Mouse (Mus musculus) liver, adult 2 months (tissue): Measurements from ENCODE around the gene Tor2a. TPM values are rescaled to one million over a fixed set of nuclear protein-coding genes. Genes with fewer than 3 reads are reported as not detected.

Experiments used
- DNase-seq: peaks from one replicate; pipeline ENCODE4 v3.0.0-alpha.2; 2011; ENCODE audit warnings: low read depth, low spot score; ENCODE audit errors: extremely low read depth
- H3K27ac ChIP-seq: fragments of 200-500 bp; replicated peaks from 2 replicates; pipeline ENCODE4 v1.5.1; 2012; ENCODE audit warnings: low read depth, mild to moderate bottlenecking, control low read depth, inconsistent platforms, low read length; ENCODE audit not compliant: insufficient read depth
- H3K27me3 ChIP-seq: fragments of 200-500 bp; 2 replicates; pipeline ENCODE4 v1.6.1; 2012; ENCODE audit warnings: mild to moderate bottlenecking, moderate library complexity, low read length, inconsistent platforms; ENCODE audit not compliant: control insufficient read depth, insufficient read depth
- H3K36me3 ChIP-seq: fragments of 200-500 bp; 2 replicates; pipeline ENCODE4 v1.6.1; 2012; ENCODE audit warnings: low read length, inconsistent platforms; ENCODE audit not compliant: control insufficient read depth, insufficient read depth
- H3K4me1 ChIP-seq: fragments of 200-500 bp; 2 replicates; pipeline ENCODE4 v1.6.1; 2011; ENCODE audit warnings: low read length; ENCODE audit not compliant: control insufficient read depth, insufficient read depth
- H3K4me3 ChIP-seq: fragments of 200-500 bp; 2 replicates; pipeline ENCODE4 v1.5.1; 2011; ENCODE audit warnings: low read depth, mild to moderate bottlenecking, control low read depth, low read length, moderate library complexity; ENCODE audit not compliant: insufficient read depth
- H3K79me2 ChIP-seq: fragments of 200-500 bp; 2 replicates; pipeline ENCODE4 v1.6.1; 2012; ENCODE audit warnings: inconsistent platforms, mild to moderate bottlenecking, low read length, moderate library complexity; ENCODE audit not compliant: control insufficient read depth, insufficient read depth
- H3K9ac ChIP-seq: fragments of 200-500 bp; 2 replicates; pipeline ENCODE4 v1.6.1; 2012; ENCODE audit warnings: low read depth, mild to moderate bottlenecking, control low read depth, inconsistent platforms, low read length
- CTCF ChIP-seq: fragments of 200-500 bp; IDR thresholded peaks from 2 replicates; pipeline ENCODE4 v1.5.1; 2011; ENCODE audit warnings: low read depth, low read length, control low read depth
- POLR2A ChIP-seq: fragments of 200-500 bp; IDR thresholded peaks from 2 replicates; pipeline ENCODE4 v1.6.1; 2011; ENCODE audit warnings: low read length, control low read depth; ENCODE audit not compliant: insufficient read depth; ENCODE audit errors: extremely low read depth
- WGBS: fragments of 180-500 bp; shearing (Covaris S2); methylation state at CpG from one replicate; pipeline ENCODE4 v1.1.7; 2018; 5-methylcytosine and 5-hydroxymethylcytosine counted together
- polyA plus RNA-seq: library from polyadenylated mRNA; depleted of rRNA; stranded (reverse); fragments of >200 nt; gene quantifications from 2 replicates; pipeline ENCODE4 v1.2.3, GENCODE M21; 2012
- total RNA-seq: library from RNA; depleted of rRNA; stranded (reverse); fragments of >200 nt; gene quantifications from 2 replicates; pipeline ENCODE4 v1.2.3, GENCODE M21; 2014

Gene Tor2a
- total and polyA plus RNA-seq, 2 experiments: 26.6 to 72.6 TPM

DNA sequence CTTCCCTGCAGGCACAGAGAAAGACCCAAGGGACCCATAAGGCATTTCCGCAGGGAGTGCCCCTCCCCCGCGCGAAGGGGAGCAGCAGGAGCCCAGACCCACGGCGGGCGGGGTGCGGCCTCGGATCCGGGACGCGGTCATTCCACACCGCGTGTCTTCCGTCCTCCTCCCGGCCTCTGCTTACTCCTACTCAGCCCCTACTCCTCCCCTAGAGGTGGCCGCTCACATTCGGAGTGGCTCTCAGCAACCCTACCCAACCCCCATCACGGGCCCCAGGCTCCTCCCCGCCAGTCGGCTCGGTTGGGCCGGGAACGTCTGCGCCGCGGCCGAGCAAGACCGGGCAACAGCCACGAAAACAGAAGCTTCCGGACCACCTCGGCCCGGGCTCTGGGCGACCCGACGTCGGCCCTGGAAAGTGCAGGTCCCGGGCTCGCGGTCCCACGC, 44.9 kb upstream of the Tor2a start:
- Histone ChIP-seq H3K27ac (peak overlapping the region; percentile 45), H3K9ac (peak overlapping the region; percentile 98), H3K4me1 (peaks cover 22% of the 10 kb centered on the region), H3K4me3 (peak overlapping the region; percentile 77), H3K27me3 (no peaks in the 10 kb centered on the region), H3K79me2 (peaks cover 34% of the 10 kb centered on the region), H3K36me3 (peaks cover 22% of the 10 kb centered on the region)
- no peak for DNase-seq
- under 1% methylated on average over 41 of the region's 41 CpGs for WGBS
- TF ChIP-seq CTCF (no peak), POLR2A (no peak)

DNA sequence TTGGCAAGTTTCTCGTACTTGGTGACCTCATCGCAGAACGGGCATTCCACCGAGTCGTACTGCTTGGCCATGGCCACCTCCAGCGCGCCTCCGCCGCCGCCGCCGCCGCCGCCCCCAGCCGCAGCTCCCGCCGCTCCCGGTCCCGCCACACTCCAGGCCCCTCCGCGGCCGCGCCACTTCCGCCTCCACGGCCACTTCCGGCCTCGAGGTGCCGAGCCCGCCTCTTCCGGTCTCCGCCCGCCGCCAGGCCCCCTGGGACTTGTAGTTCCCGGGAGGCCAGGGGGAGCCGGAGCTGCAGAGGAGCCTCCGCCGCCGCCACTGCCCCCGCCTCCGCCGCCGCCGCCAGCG, 44.5 kb upstream of the Tor2a start:
- Histone ChIP-seq H3K9ac (peak overlapping the region; percentile 98), H3K4me3 (peak overlapping the region; percentile 77), H3K36me3 (peaks cover 21% of the 10 kb centered on the region), H3K4me1 (peaks cover 22% of the 10 kb centered on the region), H3K27ac (peak overlapping the region; percentile 93), H3K79me2 (peaks cover 33% of the 10 kb centered on the region), H3K27me3 (no peaks in the 10 kb centered on the region)
- WGBS: under 1% methylated on average over 41 of the region's 44 CpGs
- peak; percentile 64 for DNase-seq
- no peak for TF ChIP-seq CTCF
- peak; percentile 38; the same call in 1 of the 2 replicates for TF ChIP-seq POLR2A

DNA sequence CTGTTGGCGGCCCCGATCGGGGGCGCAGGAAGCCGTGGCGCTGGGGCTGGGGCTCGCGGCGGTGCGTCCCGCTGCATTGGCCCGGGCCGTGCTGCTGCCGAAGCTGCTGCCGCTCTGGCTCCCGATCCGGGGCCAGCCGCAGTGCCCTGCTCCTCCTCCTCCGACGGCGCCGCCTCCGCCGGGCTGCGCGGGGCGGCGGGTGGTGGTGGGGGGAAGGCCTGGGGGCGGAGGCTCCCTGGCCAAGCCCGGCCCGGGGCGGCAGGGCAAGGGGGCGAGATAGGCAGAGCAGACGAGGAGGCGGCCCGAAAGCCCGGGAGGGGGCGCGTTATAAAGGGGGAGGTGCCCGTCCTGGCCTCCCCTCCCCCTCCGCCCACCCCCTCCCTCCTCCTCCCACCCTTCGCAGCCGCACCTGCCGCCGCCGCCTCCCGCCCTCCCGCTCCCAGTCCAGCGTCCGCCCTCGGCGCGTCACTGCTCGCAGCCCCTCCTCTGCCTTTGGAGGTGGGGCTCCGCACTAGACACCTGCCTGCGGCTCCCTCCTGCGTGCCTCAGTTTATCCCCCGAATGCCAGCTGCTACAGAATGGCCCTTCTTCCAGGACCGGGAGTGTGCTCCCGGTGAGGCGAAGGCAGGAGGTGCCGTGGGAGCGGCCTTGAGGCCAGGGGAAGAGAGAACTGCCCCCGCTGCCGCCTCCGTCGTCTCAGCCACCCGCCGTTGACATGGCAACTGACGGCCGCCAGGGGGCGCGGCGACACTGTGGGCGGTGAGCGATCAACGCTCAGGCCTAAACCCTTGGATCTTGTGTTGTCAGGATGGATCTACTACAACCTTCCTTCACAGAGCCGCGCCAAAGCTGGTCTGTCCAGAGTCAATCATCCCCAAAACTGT, 43.9 kb upstream of the Tor2a start, which contains the start of gene Cdk9:
Gene Cdk9 (minus strand): TSS at position 143 of the 884 bp plus-strand sequence.
- TF ChIP-seq CTCF: peak; percentile 95
- peak; percentile 41; the same call in 1 of the 2 replicates for TF ChIP-seq POLR2A
- WGBS: under 1% methylated on average over 61 of the region's 79 CpGs
- H3K4me3 ChIP-seq: peak within 1 kb of the TSS; percentile 77
- peak within 1 kb of the TSS; percentile 93 for H3K27ac ChIP-seq
- DNase-seq: peak; percentile 79
- H3K9ac ChIP-seq: peak within 1 kb of the TSS; percentile 98
- H3K36me3 ChIP-seq: peaks cover 17% of the 10 kb centered on the region
- peaks cover 30% of the 10 kb centered on the region for H3K79me2 ChIP-seq
- no peaks in the 10 kb centered on the region for H3K27me3 ChIP-seq
- peaks cover 22% of the 10 kb centered on the region for H3K4me1 ChIP-seq

DNA sequence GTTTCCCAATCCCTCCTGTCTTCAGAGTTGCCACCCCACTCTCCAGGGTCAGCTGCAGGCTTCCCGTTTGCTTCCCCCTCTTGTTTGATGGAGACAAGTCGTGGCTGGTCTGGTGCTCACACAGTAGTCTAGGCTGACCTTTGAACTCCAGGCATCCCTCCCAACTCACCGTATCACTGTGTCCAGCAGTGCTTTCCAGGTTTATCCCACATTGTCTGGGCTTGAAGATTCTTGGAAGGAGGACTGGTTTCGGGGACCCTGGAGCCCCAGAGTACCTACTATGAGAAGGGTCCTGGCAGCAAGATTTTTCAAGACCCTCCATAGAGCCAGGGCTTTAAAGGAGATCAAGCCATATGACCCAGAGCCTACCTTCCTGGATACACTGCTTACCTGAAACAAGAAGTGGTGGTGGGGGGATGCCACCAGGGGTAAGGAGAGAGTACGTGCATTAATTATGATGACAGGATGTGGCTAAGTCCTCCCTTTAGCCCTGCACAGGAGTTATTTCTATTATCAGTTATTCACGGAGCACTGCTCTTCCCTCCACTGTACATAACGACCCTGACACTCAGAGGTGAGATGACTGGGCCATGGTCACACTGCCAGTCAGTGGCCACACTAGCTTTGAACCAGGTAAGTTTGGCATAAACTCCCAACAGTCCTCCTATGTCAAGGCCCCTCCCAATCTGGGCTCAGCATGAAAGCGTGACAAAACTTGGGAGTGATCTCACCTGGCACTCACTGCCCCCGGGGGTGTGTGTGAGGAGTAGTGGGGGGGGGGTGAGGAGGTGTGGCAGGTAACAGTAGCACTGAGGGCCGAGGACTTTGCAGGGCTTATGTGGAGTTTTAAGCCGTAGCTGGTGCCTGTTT, 42.7 kb upstream of the Tor2a start:
- 24% methylated on average over 11 of the region's 11 CpGs for WGBS
- DNase-seq: peak; percentile 65
- Histone ChIP-seq H3K27ac (peak overlapping the region; percentile 80), H3K4me1 (peaks cover 22% of the 10 kb centered on the region), H3K79me2 (peaks cover 24% of the 10 kb centered on the region), H3K9ac (peak overlapping the region; percentile 9), H3K4me3 (no peak overlapping the region), H3K36me3 (peaks cover 8% of the 10 kb centered on the region; the same call in 1 of the 2 replicates), H3K27me3 (no peaks in the 10 kb centered on the region)
- no peak for TF ChIP-seq CTCF
- TF ChIP-seq POLR2A: no peak

DNA sequence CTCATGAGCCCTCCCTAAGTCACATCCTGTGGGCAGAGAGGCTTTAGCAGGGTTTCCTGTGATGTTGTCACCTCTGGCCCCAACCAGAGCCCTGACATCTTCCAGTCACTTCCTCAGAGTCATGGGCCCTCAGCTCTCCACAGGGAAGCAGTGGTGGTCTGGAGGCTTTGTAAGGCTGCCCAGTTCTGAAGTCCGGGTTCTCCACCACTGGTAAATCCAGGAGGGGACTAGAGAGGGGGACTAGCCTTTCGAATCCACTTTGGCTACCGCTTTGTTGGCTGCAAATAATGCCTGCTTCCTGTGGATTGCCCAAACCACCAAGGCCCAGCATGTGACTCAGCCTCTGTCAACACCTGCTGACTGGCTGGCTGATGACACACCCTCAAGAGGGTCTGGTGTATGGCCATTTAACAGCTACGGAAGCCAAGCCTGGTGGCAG, 42.0 kb upstream of the Tor2a start:
- H3K79me2 ChIP-seq: peaks cover 18% of the 10 kb centered on the region; the same call in 1 of the 2 replicates
- H3K27ac ChIP-seq: peak overlapping the region; percentile 80
- no peak overlapping the region for H3K9ac ChIP-seq
- DNase-seq: peak; percentile 85
- no peaks in the 10 kb centered on the region for H3K27me3 ChIP-seq
- WGBS: 13% methylated on average over 4 of the region's 4 CpGs
- H3K36me3 ChIP-seq: peaks cover 1% of the 10 kb centered on the region; the same call in 1 of the 2 replicates
- H3K4me3 ChIP-seq: no peak overlapping the region
- peaks cover 22% of the 10 kb centered on the region for H3K4me1 ChIP-seq
- TF ChIP-seq CTCF (0 out of 2 replicates have a peak, but pooled peaks have one; percentile 4), POLR2A (no peak)
